Mouse (Mus musculus) neural tube, embryonic 10.5 days (tissue): ENCODE results near the gene St3gal2.
"Not testable (repeated sequence)": the region's sequence is repeated elsewhere in the genome, so short reads cannot be mapped to it uniquely, and the experiment has no call there.

Experiments
- DNase-seq: peaks from one replicate; pipeline ENCODE4 v3.0.0-alpha.2; 2017; ENCODE audit warnings: low spot score; ENCODE audit errors: extremely low spot score

Gene St3gal2

DNA sequence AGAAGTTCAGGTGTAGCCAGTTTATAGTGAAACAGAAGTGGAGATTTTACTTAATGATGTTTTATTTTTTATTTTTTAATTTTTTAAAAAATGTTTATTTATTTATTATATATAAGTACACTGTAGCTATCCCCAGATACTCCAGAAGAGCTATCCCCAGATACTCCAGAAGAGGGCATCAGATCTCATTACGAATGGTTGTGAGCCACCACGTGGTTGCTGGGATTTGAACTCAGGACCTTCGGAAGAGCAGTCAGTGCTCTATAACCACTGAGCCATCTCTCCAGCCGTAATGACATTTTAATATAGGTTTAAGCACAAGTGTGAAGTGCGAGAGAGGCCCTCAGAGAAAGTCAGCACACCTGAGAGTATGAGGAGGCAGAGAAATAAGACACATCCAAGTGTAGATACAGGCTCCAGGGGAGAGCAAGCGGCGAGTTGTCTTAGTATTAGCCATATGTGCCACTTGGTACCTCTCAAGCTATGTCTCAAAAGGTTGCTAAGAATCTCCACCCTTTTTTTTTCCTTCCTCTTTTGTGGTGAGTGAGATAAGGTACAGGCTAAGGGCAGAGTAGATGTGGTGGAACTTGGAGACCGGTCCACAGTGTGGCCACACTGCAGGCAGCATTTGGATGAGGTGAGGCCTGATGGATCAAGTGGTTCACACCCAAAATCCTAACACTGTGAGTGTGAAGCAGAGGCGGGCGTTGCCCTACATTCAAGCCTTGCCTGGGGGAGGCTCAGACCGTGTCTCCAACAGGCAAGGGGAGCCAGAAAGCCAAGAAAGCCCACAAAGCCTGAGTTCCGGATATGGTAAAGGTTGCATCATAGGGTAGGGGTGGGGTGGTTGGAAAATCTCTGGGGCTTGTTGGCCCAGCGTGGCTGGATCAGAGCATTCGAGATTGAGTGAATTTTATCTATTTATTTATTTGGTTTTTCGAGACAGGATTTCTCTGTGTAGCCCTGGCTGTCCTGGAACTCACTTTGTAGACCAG lies 7.8 kb upstream of the St3gal2 start:
- no peak for DNase-seq

- DNase-seq, result no peak
Measured at GRCm38 (mm10) chr8:110917415-110917814, 2.3 kb upstream of the St3gal2 start.

DNA sequence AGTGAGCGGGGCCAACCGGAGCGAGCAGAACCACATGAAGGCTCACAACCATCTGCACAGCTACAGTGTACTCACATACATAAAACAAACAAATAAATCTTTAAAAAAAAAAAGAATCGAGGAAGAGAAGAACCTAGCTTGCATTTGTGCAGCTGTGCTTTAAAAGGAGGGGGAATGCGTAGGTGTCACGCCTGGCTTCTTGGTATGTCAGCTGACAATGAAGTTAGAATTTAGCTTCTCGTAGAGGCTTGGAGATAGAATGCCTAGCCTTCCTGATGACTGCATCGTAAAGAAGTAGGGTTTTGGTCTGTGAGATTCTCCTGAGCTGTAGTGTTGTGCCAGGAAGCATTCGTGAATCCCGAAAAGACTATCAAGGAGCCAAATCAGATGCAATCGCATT lies 1.7 kb upstream of the St3gal2 start:
- DNase-seq, result no peak

GRCm38 (mm10) chr8:110918460-110918859 lies 1.3 kb upstream of the St3gal2 start:
- DNase-seq, result no peak

- DNase-seq, result no peak
Measured at GRCm38 (mm10) chr8:110920032-110920772, 480 bp downstream of the St3gal2 start.

DNA sequence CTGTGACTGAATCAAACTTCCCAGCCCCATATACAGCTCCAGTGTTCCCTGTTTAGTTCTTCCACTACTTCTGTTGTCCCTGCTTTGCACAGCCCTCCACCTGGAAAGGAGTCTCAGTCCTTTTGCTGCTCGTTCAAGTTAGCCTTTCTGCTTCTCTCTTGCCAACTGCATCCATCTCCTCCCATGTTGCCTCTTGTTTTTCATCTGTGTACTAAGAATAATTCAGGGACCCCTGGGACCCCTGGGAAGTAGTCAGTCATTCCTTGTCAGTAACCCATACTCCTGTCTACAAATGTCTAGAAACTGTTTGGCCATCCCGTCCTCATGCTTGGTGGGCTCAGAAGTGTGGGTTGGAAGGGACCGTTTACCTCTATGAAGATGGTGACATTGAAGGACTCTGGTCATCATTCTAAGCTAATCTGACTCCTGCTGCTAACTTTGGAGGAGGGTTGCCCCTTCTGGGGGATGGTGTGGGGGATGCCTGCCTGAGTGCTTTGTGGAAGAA lies 1.1 kb downstream of the St3gal2 start:
- DNase-seq, result no peak

- no peak for DNase-seq
Measured at GRCm38 (mm10) chr8:110921492-110922230, 1.9 kb downstream of the St3gal2 start.

DNA sequence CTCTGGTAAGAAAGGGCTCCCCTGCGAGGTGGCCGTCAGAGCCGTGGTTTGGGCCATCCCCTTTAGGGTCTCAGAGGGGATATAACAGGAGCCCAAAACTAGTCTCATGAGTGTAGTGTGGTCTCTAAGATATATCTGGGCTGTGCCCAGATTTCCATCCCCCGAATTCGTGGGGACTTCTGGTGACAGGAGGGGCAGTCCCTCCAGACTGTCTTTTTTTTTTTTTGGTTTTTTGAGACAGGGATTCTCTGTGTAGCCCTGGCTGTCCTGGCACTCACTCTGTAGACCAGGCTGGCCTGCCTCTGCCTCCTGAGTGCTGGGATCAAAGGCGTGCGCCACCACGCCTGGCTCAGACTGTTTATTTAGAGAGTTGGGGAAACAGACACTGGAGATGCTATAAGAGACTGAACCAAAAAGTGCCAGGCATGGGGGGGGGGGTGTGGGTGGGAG lies 6.0 kb downstream of the St3gal2 start:
- DNase-seq, result no peak

DNA sequence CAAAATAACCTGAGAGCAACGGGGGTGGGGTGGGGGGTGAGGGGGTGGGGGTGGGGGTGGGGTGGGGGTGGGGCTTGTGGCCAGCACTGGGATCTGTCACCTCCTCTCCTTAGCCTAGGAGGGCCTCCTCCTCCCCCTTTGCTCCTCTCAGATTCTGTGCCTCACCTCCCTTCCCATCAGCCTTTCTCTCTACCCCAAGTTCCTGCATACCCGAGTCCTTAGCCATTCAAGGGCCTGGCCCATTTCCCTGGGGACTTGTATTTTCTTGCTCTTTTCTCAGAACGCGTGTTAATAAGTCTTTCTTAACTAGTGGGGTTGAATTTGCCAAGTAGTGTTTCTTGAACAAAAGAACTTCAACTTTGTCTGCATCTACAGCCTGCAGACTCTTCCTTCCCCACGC lies 7.0 kb downstream of the St3gal2 start:
- DNase-seq, result no peak

GRCm38 (mm10) chr8:110928435-110928834 lies 8.7 kb downstream of the St3gal2 start:
- no peak for DNase-seq

DNA sequence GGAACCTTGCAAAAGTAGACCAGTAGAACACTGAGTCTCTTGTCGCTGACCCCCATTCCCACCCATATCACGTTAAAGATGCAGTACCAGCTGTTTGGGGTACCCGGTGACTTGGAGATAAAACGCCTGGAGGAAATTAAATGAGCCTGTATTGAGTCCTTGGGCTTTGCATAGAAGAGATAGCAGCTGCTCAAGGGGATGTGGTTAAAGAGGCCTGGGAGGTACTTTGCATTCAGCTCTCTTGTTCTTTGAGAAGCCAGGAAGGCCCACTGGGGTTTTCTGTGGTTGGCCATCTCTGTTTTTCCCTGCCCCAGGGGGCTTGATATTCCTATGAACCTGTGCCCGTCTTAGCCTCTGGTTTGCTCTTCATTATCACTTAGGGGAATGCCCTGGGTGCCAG lies 9.3 kb downstream of the St3gal2 start:
- no peak for DNase-seq

- not testable (repeated sequence) for DNase-seq
Measured at GRCm38 (mm10) chr8:110929672-110930071, 9.9 kb downstream of the St3gal2 start.

DNA sequence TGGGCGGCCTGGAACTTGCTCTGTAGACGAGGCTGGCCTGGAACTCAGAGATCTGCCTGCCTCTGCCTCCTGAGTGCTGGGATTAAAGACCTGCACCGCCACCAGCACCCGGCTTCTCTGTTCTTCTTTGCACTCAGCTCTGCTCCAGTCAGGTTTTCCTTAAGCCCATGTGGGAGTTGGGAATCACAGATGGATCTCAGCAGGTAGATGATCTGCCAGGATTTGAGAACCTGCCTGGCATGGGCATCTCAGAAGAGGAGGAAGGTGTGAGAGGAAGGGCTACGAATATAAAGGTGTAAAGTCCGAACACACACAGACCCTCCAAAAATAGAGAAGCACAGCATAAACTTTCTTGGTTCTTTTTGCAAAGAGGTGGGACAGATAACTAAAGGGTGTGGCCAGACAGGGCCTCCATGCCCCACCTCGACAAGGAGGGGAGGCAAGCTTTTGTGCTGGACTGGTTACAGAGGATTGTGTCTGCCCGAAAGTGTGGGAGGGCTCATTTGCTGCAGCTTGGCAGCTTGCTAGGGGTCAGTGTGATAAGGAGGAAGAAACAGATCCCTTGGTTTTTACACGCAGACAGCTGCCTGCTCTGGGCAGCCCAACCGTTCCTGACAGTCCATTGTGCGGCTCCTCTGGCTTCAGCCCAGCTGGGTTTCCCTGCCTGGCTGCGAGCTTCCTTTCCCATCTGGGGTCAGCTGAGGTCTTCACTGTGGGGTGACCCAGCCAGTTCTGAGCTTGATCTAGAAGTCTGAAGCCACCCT lies 11.6 kb downstream of the St3gal2 start:
- no peak for DNase-seq

- no peak for DNase-seq
Measured at GRCm38 (mm10) chr8:110932444-110932843, 12.7 kb downstream of the St3gal2 start.

DNA sequence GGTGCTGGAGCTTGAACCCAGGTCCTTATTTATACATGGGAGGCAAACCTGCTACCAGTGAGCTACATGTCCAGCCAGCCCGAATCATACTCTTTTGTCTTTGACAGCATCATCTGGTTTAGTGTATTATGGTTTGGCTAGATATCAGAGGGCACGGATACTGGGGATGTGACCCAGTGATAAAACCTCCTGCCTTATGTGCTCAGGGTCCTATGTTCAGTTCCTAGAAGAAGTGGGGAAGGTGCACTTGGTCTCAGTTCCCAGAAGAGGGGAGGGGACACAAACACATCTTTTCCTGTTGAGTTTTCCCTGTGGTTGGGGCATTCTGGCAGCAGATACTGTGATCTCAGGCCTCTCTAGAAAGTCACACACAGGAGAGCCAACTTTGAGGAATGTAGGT lies 13.6 kb downstream of the St3gal2 start:
- no peak for DNase-seq

DNA sequence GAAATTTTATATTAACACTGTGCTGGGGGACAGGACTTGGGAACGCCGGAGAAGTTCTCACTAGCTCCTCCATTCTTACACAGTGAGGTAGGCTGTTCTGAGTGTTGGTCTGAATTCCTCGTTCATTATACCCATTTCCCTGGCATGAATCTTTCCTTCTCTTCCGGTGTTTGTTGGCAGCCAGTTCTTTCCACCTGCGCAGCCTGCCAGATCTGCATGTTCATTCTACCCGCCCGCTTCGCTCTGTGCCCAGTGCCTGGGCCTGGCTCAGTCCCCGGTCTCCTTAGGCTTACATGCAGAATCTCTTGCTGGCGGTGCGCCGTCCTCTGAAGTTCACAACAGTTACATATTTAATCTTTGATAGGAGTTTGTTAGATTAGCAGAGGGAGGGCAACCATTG lies 16.5 kb downstream of the St3gal2 start:
- no peak for DNase-seq

DNA sequence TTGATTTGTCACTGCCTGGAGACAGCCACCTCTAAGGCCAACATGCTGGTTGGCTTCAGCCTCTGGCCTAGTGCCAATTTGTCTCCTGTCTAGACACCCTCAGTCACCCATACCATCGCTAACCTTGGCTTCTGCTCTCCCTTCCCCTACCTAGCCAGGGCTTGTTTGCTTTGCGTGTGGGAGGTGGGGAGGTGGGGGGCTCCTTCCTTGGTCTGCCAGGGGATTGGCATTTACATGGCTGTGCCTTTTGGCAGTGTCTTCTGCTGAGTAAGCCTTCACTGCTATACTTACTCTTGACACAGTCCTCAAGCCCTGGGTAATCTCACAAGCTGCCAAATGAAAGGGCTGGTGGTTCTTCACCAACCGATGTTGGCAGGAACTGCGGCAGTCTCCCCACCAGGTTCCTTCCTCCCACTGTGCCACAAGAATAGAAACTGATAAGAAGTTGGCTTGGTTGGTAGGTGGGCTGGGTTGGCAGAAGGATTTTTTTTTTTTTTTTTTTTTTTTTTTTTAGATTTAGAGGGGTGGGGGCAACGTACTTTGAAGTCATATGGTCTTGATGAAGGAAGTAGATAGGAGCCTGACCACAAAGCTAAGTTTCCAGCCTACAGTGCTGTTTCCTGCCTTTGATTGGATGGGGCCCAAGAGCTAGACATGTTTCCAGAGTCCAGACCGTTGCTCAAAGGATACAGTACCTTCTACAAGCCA lies 19.3 kb downstream of the St3gal2 start:
- DNase-seq, result no peak

DNA sequence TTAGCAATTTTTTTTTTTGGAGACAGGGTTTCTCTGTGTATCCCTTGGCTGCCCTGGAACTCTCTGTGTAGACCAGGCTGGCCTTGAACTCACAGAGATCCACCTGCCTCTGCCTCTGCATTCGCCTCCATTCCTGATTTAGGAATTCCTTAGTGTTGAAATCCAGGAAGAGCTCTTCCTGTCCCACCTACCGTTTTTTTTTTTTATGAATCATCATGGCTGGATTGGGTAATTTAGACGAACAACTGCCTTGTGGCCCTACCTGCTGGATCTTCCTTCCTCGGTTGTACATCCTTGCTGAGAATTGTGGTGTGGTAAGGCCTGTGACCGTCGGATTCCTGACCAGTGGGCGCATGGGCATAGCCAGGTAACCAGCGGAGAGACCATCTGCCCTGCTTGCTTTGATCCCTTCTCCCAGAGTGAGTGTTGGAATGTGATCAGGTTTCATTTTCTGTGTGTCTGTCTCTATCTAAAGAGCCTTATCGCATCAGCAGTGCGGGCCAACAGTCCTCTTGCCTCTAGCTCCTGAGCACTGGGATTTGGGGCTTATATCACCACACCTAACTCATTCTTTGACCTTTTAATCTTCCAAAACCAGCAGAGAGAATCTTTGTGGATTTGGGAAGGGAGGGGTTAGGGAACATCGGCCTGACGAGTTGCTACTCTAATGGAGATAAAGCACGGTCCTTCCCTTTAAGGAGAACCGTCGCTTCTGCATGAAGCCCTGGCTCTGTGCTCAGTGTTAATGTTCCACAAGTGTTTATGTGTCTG lies 21.1 kb downstream of the St3gal2 start:
- no peak for DNase-seq

DNA sequence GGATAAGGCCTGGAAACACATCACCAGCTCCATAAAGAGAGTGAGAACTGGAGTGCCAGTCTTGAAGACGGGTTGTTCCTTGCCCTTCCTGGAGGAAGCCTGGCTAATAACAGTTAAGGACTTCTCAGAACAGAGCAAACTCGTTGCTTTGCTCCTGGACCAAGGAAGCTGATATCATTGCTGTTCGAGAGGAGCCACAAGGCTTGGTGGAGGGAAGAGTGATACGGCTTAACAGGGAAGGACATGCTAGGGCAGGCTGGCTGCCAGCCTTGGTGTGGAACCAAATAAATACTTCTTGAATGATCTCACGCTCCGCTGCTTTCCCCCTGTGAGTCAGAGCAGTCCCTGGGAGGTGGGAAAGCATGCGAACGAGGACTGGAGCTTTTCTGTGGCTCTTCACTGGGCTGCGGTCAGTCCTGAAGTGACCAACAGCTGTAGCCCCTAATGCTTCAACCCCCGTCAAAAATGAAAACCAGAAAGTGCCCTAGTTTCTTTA lies 21.8 kb downstream of the St3gal2 start:
- no peak for DNase-seq
